Mouse (Mus musculus): ENCODE measurements around the gene Cadm3.
A peak's percentile ranks its signal among the peaks of the same experiment; 100 is the strongest.

Gene Cadm3

GRCm38 (mm10) chr1:173356699-173357098, 10.8 kb downstream of the Cadm3 start:
- no peak for DNase-seq

GRCm38 (mm10) chr1:173355107-173355846, 12.2 kb downstream of the Cadm3 start:
- no peak for DNase-seq

- no peak for DNase-seq
Measured at GRCm38 (mm10) chr1:173350372-173350957, 17.0 kb downstream of the Cadm3 start, which contains the start of gene Aim2. TSS of gene Aim2 (plus strand) at chr1:173350879.

GRCm38 (mm10) chr1:173349946-173350345, 17.5 kb downstream of the Cadm3 start:
- DNase-seq = peak; percentile 56

GRCm38 (mm10) chr1:173349192-173349591, 18.3 kb downstream of the Cadm3 start:
- no peak for DNase-seq

- DNase-seq = no peak
Measured at GRCm38 (mm10) chr1:173348527-173348926, 19.0 kb downstream of the Cadm3 start.

GRCm38 (mm10) chr1:173345112-173345511, 22.4 kb downstream of the Cadm3 start:
- no peak for DNase-seq

GRCm38 (mm10) chr1:173343934-173344333, 23.6 kb downstream of the Cadm3 start:
- no peak for DNase-seq

GRCm38 (mm10) chr1:173342425-173342824, 25.1 kb downstream of the Cadm3 start:
- DNase-seq = no peak

GRCm38 (mm10) chr1:173339543-173339942, 28.0 kb downstream of the Cadm3 start:
- DNase-seq = peak; percentile 43

GRCm38 (mm10) chr1:173337008-173337407, 30.5 kb downstream of the Cadm3 start:
- no peak for DNase-seq

GRCm38 (mm10) chr1:173335903-173336302, 31.6 kb downstream of the Cadm3 start:
- DNase-seq = no peak

GRCm38 (mm10) chr1:173333312-173334253, 33.9 kb downstream of the Cadm3 start, which contains the start of gene Ackr1:
TSS of gene Ackr1 (minus strand) at chr1:173333750.
- DNase-seq = no peak

GRCm38 (mm10) chr1:173332418-173332817, 35.1 kb downstream of the Cadm3 start:
- no peak for DNase-seq

- no peak for DNase-seq
Measured at GRCm38 (mm10) chr1:173329743-173330142, 37.8 kb downstream of the Cadm3 start.

- DNase-seq = no peak
Measured at GRCm38 (mm10) chr1:173329185-173329584, 38.3 kb downstream of the Cadm3 start.

- DNase-seq = no peak
Measured at GRCm38 (mm10) chr1:173328446-173328845, 39.0 kb downstream of the Cadm3 start.

- DNase-seq = no peak
Measured at GRCm38 (mm10) chr1:173326552-173326951, 40.9 kb downstream of the Cadm3 start.

GRCm38 (mm10) chr1:173325395-173325794, 42.1 kb downstream of the Cadm3 start:
- DNase-seq = no peak

GRCm38 (mm10) chr1:173324961-173325360, 42.5 kb downstream of the Cadm3 start:
- no peak for DNase-seq

GRCm38 (mm10) chr1:173323839-173324585, 43.5 kb downstream of the Cadm3 start:
- peak; percentile 24 for DNase-seq

GRCm38 (mm10) chr1:173322249-173322627, 45.3 kb downstream of the Cadm3 start:
- DNase-seq = no peak
